Mouse (Mus musculus) megakaryocyte, adult 5-6 weeks (primary cell): ENCODE measurements around the gene Slc12a3. TPM values are rescaled to one million over a fixed set of nuclear protein-coding genes. Genes with fewer than 3 reads are reported as not detected.
A peak's percentile ranks its signal among the peaks of the same experiment; 100 is the strongest.
"Not testable (repeated sequence)": the region's sequence is repeated elsewhere in the genome, so short reads cannot be mapped to it uniquely, and the experiment has no call there.

Experiments
- ATAC-seq: 2 replicates; pipeline ENCODE4 v1.8.0; 2016; ENCODE audit warnings: mild to moderate bottlenecking, inconsistent platforms; ENCODE audit not compliant: poor library complexity, severe bottlenecking
- total RNA-seq, 2 experiments: library from RNA; stranded (forward) in 1 of 2; stranded (reverse) in 1 of 2; fragments of 153-499, 151-499 nt in 1 of 2; fragments of 221-1000, 200-1000 nt in 1 of 2; gene quantifications; 2 replicates each; pipeline versions ENCODE4 v1.2.3 to v1.2.4; 2015 to 2017

The Slc12a3 gene
- total RNA-seq, 2 experiments from 2014 or later = 0.25 TPM; not detected in 1

DNA sequence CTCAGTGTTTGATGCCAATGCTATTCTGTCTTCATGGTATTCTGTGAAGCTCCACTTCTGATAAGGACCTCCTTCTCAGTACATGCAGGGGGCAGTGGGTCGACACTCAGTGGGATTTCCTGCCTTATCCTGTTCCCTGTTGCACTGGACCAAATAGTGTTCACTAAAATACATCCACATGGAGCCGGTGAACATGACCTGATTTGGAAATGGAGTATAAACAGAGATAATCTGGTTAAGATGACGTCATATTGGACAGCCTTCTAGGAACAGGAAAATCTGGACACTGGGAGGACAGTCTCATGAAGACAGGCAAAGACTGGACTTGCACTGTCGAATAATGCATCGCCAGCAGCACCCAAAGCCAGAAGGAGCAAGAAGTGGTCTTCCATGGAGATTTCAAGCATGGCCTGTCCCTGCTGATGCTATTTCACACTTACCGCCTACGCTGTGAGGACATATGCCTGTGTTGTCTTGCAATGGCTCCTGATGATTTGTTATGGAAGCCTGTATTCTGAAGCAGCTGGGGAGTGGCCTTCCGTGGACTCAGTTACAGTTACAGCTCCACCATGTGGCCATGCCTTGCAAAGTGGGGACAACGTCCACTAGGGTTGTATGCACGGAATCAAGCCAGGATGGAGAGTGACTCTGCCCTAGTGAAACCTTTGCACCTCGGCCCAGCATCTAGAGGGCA, 68.1 kb downstream of the Slc12a3 start:
- ATAC-seq = peak; percentile 90

DNA sequence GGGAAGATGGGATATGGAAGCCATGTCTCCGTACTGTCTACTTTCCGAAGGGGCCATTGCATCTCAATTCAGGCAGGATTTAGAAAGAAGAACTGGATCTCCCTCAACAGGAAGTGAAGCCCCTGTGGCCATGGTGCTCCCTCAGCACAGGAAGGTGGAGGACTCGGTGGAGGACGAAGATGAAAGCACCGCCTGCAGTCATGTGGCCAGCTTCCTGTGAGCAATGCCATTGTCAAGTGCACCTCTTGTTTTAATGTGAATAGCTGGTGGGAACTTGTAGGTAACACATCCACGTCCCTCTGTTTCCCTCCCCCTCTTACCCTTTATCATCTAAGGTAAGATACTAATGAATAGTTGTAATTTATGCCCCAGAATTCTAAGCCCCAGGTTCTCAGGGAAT, 69.6 kb downstream of the Slc12a3 start:
- peak; percentile 49 for ATAC-seq

DNA sequence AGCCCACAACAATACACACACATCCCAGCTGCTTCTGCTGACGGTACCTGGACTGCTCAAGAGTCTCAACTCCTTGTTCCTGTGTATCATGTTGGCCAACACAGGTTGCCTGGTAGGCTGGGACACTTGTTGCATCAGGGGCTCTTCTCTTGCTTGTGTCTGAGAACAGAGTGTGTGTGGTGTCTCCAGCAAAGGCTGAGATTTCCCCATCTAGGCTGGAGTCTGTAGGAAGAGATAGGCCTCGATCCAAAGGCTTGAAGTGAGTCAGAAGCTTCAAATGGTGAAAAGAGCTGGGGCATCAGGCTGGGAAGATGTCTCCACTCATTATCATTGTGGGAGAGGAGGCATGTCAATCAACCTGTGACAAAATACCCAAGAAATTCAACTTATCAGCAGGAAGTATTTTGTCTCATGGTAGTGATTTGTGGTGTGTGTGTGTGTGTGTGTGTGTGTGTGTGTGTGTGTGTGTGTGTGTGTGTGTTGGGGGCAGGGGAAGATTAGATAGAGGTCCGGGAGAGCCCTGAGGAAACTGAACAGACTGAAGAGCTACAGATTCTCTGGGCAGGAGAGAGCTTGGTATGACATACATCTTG, 70.5 kb downstream of the Slc12a3 start:
- ATAC-seq = no peak

DNA sequence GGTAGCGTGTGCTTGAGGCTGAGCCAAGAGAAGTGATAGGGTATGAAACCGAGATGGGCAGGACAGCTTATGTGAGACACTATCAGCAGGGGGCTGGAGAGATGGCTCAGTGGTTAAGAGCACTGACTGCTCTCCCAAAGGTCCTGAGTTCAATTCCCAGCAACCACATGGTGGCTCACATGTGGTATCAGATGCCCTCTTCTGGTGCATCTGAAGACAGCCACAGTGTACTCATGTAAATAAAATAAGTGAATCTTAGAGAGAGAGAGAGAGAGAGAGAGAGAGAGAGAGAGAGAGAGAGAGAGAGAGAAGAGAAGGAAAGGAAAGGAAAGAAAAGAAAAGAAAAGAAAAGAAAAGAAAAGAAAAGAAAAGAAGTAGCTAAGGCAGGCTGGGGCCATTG, 71.0 kb downstream of the Slc12a3 start:
- ATAC-seq = not testable (repeated sequence)

DNA sequence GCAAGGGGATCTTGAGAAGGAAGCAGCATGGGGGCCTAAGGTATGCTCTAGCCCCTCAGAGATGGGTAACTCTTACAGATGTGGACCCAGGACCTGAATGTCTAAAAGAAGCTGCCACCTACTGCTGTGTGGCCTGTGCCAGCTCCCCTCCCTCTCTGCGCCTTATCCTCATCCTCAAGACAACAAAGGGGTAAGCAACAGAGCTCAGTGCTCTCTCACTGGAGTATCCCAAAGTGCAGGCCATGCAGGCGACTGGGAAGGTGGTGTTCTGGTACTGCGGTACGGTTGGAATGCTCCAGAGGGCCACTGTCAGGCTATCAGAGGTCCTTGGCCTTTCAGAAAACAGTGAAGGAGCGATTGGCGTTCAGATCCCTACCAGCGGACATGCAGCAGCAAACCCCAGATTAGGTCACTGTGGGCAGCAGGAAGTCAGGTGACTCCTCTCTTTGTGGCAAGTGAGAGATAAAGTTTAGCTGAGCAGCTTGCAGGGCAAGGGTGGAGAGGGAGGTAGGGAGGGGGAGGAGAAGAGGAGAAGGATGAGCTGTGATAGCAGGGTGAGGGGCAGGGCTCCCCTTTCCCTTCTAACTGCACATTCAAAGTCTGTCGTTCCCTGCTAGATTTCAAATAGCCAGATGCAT, 79.6 kb downstream of the Slc12a3 start:
- ATAC-seq = peak; percentile 74

DNA sequence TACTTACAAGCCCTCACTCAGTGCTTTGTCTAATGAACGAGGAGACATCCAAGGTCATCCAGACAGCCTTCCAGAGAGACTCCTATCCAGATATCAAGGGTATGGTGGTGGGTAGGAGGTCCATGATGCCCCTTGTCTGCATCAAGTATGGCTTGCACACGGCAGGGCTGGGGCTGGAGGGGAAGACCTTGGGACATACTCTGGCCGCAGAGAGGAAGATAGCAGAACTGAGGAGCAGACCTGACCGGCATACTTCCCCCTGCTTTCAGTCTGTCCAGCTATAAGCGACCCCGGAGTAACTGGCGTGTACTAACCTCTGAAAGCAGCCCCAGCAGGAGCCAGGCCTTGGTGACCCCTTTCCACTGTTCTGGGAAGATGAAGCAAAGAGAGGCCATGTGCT, 80.5 kb downstream of the Slc12a3 start:
- ATAC-seq = peak; percentile 67

DNA sequence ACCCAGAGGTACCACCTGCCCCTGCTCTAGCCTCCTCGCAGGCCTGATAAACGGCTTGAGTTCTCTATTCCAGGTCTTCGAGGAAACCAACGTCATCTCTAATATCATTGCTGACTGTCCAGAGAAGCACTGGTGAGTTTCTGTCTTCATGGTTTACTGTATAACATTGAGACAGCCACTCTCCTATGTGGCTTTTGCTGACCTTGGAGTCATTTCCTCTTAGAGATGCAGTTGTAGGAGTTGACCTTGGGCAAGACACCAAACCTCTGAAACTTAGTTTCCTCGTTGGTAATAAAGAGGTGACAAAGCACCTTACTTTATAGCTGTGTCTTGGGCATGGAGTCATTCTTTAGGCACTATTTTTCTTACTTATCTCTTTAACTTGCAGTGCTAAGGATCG, 83.5 kb downstream of the Slc12a3 start:
- ATAC-seq = peak; percentile 23; the same call in 1 of the 2 replicates

DNA sequence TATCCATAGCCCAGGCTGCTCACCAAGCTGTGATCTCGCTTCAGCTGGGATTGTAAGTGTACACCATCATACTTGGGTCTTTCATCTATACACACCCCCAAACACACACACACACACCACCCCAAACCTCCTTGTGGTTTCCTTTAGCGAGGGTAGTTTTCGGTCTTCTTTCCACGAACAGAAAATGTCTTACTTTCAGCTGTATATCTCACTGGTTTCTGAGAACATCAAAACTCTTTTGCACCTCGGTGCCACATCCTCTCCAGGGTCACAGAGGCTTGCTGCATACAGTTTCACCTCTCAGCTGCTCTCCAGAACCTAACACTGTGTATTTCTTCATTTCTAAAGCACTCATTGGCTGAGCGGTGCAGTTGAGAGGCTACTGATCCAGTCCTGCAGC, 84.5 kb downstream of the Slc12a3 start:
- ATAC-seq = peak; percentile 28

DNA sequence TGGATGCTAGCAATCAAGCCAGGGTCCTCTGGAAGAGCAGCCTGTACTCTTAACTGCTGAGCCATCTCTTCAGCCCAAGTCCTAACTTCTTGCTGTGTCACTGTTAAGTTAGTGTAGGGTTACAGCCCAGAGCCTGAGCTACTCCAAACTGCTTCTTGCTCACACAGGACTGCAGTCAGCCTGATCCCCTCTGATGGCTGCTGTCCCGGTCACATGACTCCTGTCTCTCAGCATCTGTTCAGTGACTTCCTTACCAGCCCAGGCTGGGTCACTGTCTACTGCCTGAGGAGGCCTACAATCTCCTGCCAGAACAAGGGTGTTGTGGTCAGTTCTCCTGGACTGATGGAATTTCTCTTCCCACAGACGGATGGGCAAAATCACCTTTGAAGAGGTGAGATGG, 86.2 kb downstream of the Slc12a3 start:
- no peak for ATAC-seq

Other genes starting within 250 kb of the Slc12a3 start
- 7.3 and 8.7 TPM in 2 replicates for gene Bbs2, start 230.3 kb upstream of the Slc12a3 start, total RNA-seq (2015)
- 4.2 and 5.0 TPM in 2 replicates for gene Bbs2, start 230.3 kb upstream of the Slc12a3 start, total RNA-seq (2017)
- not detected in 2 replicates for gene Mt4, start 192.0 kb upstream of the Slc12a3 start, total RNA-seq (2015)
- gene Mt4, start 192.0 kb upstream of the Slc12a3 start, total RNA-seq (2017) = not detected in 2 replicates
- gene Mt3, start 176.6 kb upstream of the Slc12a3 start, total RNA-seq (2015) = not detected in 2 replicates
- gene Mt3, start 176.6 kb upstream of the Slc12a3 start, total RNA-seq (2017) = not detected in 2 replicates
- gene Mt2, start 156.5 kb upstream of the Slc12a3 start, total RNA-seq (2015) = 0.76 and 2.8 TPM in 2 replicates
- 2.0 and 4.2 TPM in 2 replicates for gene Mt2, start 156.5 kb upstream of the Slc12a3 start, total RNA-seq (2017)
- 18.6 and 24.3 TPM in 2 replicates for gene Mt1, start 150.1 kb upstream of the Slc12a3 start, total RNA-seq (2015)
- 32.5 and 48.1 TPM in 2 replicates for gene Mt1, start 150.1 kb upstream of the Slc12a3 start, total RNA-seq (2017)
- gene Nup93, start 114.6 kb upstream of the Slc12a3 start, total RNA-seq (2015) = 15.8 and 17.7 TPM in 2 replicates
- gene Nup93, start 114.6 kb upstream of the Slc12a3 start, total RNA-seq (2017) = 22.9 and 24.1 TPM in 2 replicates
- 71.9 and 76.0 TPM in 2 replicates for gene Herpud1, start 57.2 kb downstream of the Slc12a3 start, total RNA-seq (2015)
- gene Herpud1, start 57.2 kb downstream of the Slc12a3 start, total RNA-seq (2017) = 79.4 and 80.9 TPM in 2 replicates
- gene Nlrc5, start 105.2 kb downstream of the Slc12a3 start, total RNA-seq (2015) = 29.2 and 32.2 TPM in 2 replicates
- gene Nlrc5, start 105.2 kb downstream of the Slc12a3 start, total RNA-seq (2017) = 27.4 and 28.2 TPM in 2 replicates
- 51.2 and 57.6 TPM in 2 replicates for gene Cpne2, start 203.8 kb downstream of the Slc12a3 start, total RNA-seq (2015)
- gene Cpne2, start 203.8 kb downstream of the Slc12a3 start, total RNA-seq (2017) = 30.9 and 40.7 TPM in 2 replicates